Comparison of ENCODE assay signal across 22 mouse cellular contexts in the genomic region with DNA sequence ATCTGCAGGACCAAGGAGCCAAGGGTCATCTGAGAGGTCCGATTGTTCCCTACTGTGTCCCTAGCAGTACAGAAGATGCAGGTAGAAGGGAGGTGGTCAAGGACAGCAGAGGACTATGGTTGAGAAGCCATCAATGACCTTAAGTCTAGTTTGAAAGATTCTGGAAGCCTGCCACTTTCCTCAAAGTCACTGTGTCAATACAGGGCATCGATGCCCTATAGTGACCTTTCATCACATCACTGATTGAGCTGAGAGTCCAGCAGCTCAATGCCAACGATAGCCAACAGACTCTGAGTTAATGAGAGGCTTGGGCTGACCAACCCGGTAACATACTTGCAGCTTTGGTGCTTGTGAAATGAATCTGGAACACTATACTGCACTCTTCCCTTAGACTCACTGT. TPM values are rescaled to one million over a fixed set of nuclear protein-coding genes. Genes with fewer than 3 reads are reported as not detected.
"Had no signal": no experiment of that assay in that cellular context is flagged by ENCODE, and none has a peak within 500 bp of the region (broad histone marks: within the 10 kb centered on the region; RNA-seq: fewer than 3 reads in every experiment).

No protein-coding gene starts in this region.

- H3K4me1 ChIP-seq: neural tube, embryonic 15.5 days; stomach, embryonic 15.5 days had no signal

- H3K9me3 ChIP-seq: neural tube, embryonic 13.5 days; neural tube, embryonic 15.5 days; stomach, embryonic 15.5 days had no signal

- H3K36me3 ChIP-seq: stomach, embryonic 15.5 days had no signal

- DNase-seq: retina, postnatal 1 day; right cerebral cortex, adult 18-20 months; right cerebral cortex, postnatal 14 days; right cerebral cortex, postnatal 25 days; right cerebral cortex, postnatal 4 days; spleen, adult 18-20 months; thymus, adult 18-20 months; thymus, adult 2 months; thymus, postnatal 14 days; thymus, postnatal 25 days; thymus, postnatal 36 days; thymus, postnatal 4 days had no signal

- H3K4me3 ChIP-seq: neural tube, embryonic 13.5 days; neural tube, embryonic 15.5 days; stomach, embryonic 15.5 days had no signal

- H3K27me3 ChIP-seq: neural tube, embryonic 13.5 days; neural tube, embryonic 15.5 days; stomach, embryonic 15.5 days had no signal

- H3K27ac ChIP-seq: neural tube, embryonic 13.5 days; neural tube, embryonic 15.5 days; stomach, embryonic 15.5 days; stomach, postnatal 0 days had no signal

- H3K9ac ChIP-seq: neural tube, embryonic 13.5 days; neural tube, embryonic 15.5 days; stomach, embryonic 15.5 days had no signal

- H3K4me2 ChIP-seq: neural tube, embryonic 13.5 days; neural tube, embryonic 15.5 days; stomach, embryonic 15.5 days had no signal

RNA-seq across cellular contexts. Expression of a gene that starts 16.7 kb away (rescaled TPM):
- total RNA-seq: neutrophil, adult 5-6 weeks had no signal
- polyA plus RNA-seq: small intestine, adult 2 months; spleen, adult 2 months; thymus, postnatal 0 days; urinary bladder, adult 2 months had no signal

RNA-seq across cellular contexts. Expression of a gene that starts 48.2 kb away (rescaled TPM):
- polyA plus RNA-seq: neural tube, embryonic 13.5 days; neural tube, embryonic 14.5 days; neural tube, embryonic 15.5 days had no signal
